Mouse (Mus musculus) CD8-positive naive resting alpha-beta T cell, adult 2 months (primary cell): Measurements from ENCODE around the gene Tshz2.
"Not testable (repeated sequence)": the region's sequence is repeated elsewhere in the genome, so short reads cannot be mapped to it uniquely, and the experiment has no call there.

ENCODE experiments used
- DNase-seq, 2 experiments: peaks; one replicate each; pipeline ENCODE4 v3.0.0; 2022; ENCODE audit warnings: low read depth in 2 of 2, low spot score in 2 of 2

The Tshz2 gene

GRCm38 (mm10) chr2:169811589-169811988 is 178.8 kb downstream of the Tshz2 start:
- no peak for DNase-seq

DNA sequence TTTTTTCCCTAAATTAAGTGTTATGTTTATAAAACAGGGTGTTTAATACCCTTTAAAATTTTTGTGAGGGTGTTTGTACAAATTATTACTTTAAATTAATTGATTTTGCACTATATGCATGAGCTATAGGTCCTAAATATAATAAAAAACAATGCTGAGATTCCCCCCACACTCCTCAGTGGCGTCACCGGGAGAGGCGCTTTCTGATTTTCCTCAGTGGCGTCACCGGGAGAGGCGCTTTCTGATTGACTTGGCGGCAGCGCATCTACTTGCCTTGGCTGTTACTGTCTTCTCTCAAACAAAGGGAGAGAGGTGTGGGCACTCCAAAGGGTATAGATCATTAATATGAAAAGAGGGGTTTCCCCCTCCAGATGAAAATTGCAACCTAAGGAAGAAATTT is 179.2 kb downstream of the Tshz2 start:
- DNase-seq: no peak

DNA sequence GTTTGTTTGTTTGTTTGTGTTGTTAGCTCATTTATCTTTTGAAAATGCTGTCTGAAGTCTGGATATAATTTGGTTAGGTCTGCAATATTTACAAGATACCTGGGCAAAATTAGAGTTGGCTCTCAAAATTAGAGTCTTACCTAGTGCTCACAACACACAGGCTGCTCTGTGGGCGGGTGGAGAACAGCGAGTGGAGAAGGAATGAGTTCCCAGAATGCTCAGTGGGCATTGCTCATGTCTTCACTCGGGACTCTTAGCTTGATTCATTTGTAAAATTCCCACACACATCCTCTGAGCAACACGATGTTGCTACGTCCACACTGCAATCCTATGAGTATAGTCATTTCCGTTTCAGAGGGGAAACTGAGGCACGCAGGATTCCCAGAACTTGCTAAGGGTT is 180.1 kb downstream of the Tshz2 start:
- DNase-seq: no peak

DNA sequence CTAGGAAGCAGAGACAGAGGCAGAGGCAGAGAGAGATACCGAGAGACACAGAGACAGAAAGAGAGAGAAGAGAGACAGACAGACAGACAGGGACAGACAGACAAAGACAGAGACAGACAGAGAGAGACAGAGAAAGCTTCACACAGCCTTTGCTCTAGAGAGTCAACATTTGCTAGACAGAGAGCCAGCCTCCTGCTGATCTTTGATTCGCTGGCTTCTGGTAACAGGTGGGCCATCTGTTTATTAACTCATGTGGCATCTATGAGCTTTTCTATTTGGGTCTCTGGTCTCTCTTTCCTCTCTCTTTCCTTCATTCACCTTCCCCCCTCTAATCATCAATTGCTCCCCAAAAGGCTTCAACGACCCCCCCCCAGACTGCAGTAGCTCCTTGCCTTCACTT is 181.5 kb downstream of the Tshz2 start:
- DNase-seq: no peak

- DNase-seq: no peak
These were observed 181.9 kb downstream of the Tshz2 start for GRCm38 (mm10) chr2:169814757-169815156.

DNA sequence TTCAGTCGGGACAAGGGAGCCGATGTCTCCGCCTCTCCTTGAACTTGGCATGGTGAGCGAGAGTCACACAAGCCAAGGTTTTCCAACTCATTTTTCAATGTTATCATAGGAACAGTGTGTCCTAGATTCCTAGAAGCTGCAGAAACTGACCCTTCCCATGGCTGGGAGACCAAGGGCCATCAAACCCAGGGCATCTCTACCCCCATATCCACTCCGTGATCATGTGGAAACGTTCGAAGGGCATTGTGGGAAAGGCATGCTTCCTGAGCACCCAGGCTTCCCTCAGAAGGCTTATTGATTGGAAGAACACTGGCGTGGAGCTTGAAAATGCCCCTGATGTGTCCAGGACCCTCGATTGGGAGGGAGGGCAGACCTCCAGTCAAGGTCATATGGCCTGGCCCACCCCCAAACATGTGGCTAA is 188.2 kb downstream of the Tshz2 start:
- DNase-seq: no peak

GRCm38 (mm10) chr2:169825908-169826307 is 193.1 kb downstream of the Tshz2 start:
- DNase-seq: no peak

GRCm38 (mm10) chr2:169826316-169826715 is 193.5 kb downstream of the Tshz2 start:
- DNase-seq: no peak

- DNase-seq: no peak
These were observed 194.0 kb downstream of the Tshz2 start for GRCm38 (mm10) chr2:169826833-169827232.

DNA sequence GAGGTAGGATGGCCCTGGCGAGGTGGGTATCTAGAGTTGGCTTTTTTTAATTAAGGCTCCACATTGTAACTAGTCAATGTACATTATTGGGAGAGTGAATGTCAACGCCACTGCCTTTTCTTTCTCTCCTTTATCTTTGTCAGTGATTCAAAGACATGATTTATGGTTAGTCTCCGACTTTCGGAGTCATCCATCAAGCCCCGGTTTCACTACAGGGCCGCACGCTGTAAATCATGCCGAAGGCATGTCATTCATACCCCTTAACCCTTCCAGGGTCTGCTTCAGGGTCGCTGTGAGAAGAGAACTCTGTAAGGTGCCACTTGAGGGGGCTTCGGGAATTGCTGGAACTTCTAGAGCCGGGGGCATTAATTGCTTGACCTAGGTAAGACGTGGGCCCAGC is 199.4 kb downstream of the Tshz2 start:
- DNase-seq: no peak

DNA sequence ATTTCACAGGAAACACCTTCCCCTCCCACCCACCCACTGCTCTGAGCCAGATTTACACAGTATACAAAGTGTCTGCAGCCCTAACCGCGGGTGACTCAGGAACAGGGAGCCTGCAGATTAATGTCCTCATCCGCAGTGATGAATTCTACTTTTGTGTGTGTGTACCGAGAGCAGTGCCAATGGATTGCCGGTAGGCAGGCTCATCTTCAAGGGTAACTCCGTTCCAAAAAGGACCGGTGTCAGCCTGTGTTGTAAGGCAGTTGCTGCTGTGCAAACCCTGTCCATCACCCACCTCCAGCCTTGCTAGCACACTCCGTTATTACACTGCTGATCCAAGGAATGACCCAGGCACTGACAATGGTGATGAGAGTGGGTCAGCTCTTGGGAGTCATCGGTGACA is 200.8 kb downstream of the Tshz2 start:
- DNase-seq: no peak

DNA sequence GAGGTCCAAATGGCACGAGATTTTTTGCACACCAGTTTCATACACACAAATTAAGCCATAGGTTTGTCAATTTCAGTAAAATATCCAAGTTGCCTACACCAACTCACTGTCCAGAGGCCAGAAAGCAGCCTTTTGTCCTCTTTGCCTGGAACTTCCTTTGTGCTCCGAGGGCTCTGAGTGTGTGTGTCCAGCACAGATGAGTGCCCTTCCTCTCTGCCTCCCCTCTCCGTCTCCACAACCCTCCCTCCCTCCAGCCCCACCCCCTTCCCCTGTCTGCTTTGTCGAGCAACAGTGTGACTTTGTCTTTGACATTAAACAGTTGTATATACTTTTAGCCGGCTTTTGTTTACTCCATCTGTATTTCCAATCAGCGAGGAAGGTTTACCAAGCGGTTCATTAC is 201.8 kb downstream of the Tshz2 start:
- no peak for DNase-seq

- no peak for DNase-seq
These were observed 204.3 kb downstream of the Tshz2 start for GRCm38 (mm10) chr2:169837031-169837605.

DNA sequence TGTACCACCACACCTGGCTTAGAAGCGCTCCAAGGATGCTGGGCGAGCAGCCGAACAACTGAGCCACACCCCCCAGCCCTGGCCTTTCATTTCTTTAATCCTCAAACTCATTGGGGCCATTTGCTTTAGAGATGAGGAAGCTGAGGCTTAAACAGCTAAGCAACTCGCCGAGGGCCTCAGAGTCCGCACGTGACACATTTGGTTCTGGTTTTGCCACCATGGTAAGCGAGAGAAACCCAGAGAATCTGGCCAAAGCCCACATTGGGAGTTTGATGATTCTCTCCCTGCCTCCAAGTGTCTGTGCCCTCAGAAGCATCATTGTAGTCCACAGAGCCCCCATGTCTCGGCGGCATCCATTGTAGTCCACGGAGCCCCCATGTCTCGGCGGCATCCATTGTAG is 205.7 kb downstream of the Tshz2 start:
- DNase-seq: no peak

GRCm38 (mm10) chr2:169841442-169841841 is 208.6 kb downstream of the Tshz2 start:
- no peak for DNase-seq

GRCm38 (mm10) chr2:169842494-169842893 is 209.7 kb downstream of the Tshz2 start:
- DNase-seq: no peak

- DNase-seq: no peak
These were observed 210.7 kb downstream of the Tshz2 start for GRCm38 (mm10) chr2:169843553-169843952.

DNA sequence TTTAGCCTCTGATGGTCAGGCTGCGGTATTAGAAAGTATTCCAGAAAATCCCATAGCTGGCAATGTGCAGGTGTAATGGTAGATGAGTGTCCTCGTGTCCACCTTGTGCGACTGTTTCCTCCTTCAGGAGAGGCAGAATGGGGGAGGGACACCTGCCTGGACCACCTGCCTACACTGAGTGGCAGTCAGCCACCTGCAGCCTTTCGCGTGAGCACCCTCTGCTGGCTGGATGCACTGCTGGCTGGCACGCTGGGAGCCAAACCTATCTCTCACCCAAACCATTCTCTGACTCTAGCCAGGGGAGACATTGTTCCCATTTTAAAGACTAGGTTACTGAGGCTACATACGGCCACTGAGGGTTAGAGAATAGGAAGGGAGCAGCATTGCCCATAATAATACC is 216.3 kb downstream of the Tshz2 start:
- peak in 1 of 2 experiments; percentile 3 for DNase-seq

- DNase-seq: no peak
These were observed 216.7 kb downstream of the Tshz2 start for GRCm38 (mm10) chr2:169849541-169849940.

GRCm38 (mm10) chr2:169851606-169852005 is 218.8 kb downstream of the Tshz2 start:
- DNase-seq: no peak

GRCm38 (mm10) chr2:169854491-169854890 is 221.7 kb downstream of the Tshz2 start:
- no peak for DNase-seq

DNA sequence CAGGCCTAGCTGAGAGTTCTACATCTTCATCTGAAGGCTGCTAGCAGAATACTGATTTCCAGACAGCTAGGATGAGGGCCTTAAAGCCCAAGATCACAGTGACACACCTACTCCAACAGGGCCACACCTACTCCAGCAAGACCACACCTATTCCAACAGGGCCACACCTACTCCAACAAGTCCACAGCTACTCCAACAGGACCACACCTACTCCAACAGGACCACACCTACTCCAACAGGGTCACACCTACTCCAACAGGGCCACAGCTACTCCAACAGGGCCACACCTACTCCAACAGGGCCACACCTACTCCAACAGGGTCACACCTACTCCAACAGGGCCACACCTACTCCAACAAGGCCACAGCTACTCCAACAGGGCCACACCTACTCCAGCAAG is 224.2 kb downstream of the Tshz2 start:
- DNase-seq: not testable (repeated sequence)

DNA sequence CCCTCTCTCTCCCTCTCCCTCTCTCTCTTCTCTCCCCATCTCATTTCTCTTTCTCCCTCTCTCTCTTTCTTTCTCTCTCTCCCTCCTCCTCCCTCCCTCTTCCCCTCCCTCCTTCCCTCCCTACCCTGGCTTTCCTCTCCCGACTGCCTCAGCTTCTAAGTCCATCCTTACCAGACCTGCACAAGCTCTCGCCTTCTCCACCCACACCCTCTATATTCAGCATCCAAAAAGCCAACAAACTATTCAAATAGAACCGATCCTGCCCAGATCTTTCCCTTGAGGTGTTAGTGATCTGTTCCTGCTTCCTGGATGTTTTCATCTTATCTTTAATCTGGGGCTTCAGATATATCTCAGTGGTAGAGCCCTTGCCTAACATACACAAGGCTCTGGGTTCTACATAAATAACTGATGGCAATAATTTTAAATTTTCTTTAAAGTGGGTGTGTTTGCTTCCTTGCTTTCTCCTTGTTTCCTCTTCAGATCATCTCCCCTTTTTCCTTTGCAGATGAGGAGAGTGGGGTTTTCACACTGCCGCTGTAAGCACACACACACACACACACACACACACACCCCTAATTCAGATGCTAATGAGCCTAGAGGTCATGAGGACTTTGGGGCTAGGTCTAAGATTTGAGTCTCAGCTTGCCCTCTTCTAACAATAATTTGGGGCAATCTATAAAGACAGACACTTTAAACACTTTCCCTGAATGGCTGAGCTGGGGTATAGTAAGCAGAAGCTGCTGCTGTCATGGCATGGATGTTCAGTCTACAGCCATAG is 226.5 kb downstream of the Tshz2 start:
- no peak for DNase-seq
